Comparison of ENCODE assay signal across 21 mouse cellular contexts in the genomic region with DNA sequence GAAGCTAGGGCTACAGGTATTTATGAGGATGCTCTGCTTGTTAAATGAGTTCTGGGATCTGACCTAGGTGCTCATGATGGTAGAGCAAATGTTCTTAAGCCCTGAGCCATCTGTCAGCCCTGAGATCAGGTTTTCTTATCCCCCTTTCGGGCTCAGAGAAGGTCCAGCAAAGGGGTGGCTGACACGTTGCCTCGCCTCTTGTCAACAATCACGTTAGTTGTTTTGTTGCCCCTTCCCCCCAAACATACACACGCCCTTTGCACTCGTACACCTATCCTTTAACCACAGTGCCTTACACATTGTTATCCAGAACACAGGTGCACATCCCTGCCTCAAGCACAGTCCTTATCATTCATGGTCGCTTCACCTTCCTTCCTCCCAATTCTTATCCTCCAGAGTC. TPM values are rescaled to one million over a fixed set of nuclear protein-coding genes. Genes with fewer than 3 reads are reported as not detected.
"Had no signal": no experiment of that assay in that cellular context is flagged by ENCODE, and none has a peak within 500 bp of the region (broad histone marks: within the 10 kb centered on the region; RNA-seq: fewer than 3 reads in every experiment).

No protein-coding gene starts in this region.

- H3K4me2 ChIP-seq: liver, embryonic 15.5 days; lung, embryonic 15.5 days; midbrain, embryonic 12.5 days; neural tube, embryonic 12.5 days; stomach, embryonic 15.5 days had no signal

- H3K4me3 ChIP-seq: liver, embryonic 15.5 days; lung, embryonic 15.5 days; midbrain, embryonic 10.5 days; midbrain, embryonic 12.5 days; neural tube, embryonic 12.5 days; stomach, embryonic 15.5 days had no signal

- H3K27ac ChIP-seq: liver, embryonic 15.5 days; lung, embryonic 15.5 days; macrophage; midbrain, embryonic 10.5 days; midbrain, embryonic 12.5 days; neural tube, embryonic 12.5 days; stomach, embryonic 15.5 days; stomach, postnatal 0 days had no signal

- H3K9me3 ChIP-seq: liver, embryonic 15.5 days; lung, embryonic 15.5 days; midbrain, embryonic 10.5 days; midbrain, embryonic 12.5 days; neural tube, embryonic 12.5 days; stomach, embryonic 15.5 days had no signal

- H3K9ac ChIP-seq: liver, embryonic 15.5 days; liver, postnatal 0 days; lung, embryonic 15.5 days; midbrain, embryonic 12.5 days; neural tube, embryonic 12.5 days; stomach, embryonic 15.5 days had no signal

- DNase-seq: liver, postnatal 0 days; lung, adult 2 months; lung, postnatal 14 days; lung, postnatal 36 days; midbrain, embryonic 14.5 days; right cerebral cortex, adult 18-20 months; right cerebral cortex, postnatal 25 days; thymus, adult 2 months; thymus, postnatal 25 days; thymus, postnatal 4 days had no signal

- H3K27me3 ChIP-seq: liver, embryonic 15.5 days; lung, embryonic 15.5 days; midbrain, embryonic 12.5 days; neural tube, embryonic 12.5 days; stomach, embryonic 15.5 days had no signal

- ATAC-seq: liver, postnatal 0 days; lung, postnatal 0 days; midbrain, embryonic 16.5 days had no signal

RNA-seq across cellular contexts. Expression of a gene that starts 26.2 kb away (rescaled TPM):
- total RNA-seq: neutrophil, adult 5-6 weeks had no signal
- polyA plus RNA-seq: macrophage had no signal
